Mouse (Mus musculus) stomach, embryonic 16.5 days (tissue): ENCODE data around the gene Rnf44. TPM values are rescaled to one million over a fixed set of nuclear protein-coding genes. Genes with fewer than 3 reads are reported as not detected.

Source experiments
- ATAC-seq: fragments of 200-750 bp; cut with Nextera tagmentation; 2 replicates; pipeline ENCODE4 v1.8.0; 2017; ENCODE audit warnings: moderate number of reproducible peaks, moderate TSS enrichment; ENCODE audit not compliant: insufficient read depth, low FRiP score
- H3K27ac ChIP-seq: fragments of 300-500 bp; sonication (generic); 2 replicates; pipeline ENCODE4 v1.5.1; 2014; ENCODE audit warnings: low read length
- H3K27me3 ChIP-seq: fragments of 300-500 bp; sonication (generic); 2 replicates; pipeline ENCODE4 v1.6.1; 2014; ENCODE audit warnings: low read length, control low read depth, mixed read lengths; ENCODE audit not compliant: control insufficient read depth, insufficient read depth
- H3K36me3 ChIP-seq: fragments of 300-500 bp; sonication (generic); 2 replicates; pipeline ENCODE4 v1.6.1; 2014; ENCODE audit warnings: low read length; ENCODE audit not compliant: control insufficient read depth, insufficient read depth
- H3K4me1 ChIP-seq: fragments of 300-500 bp; sonication (generic); 2 replicates; pipeline ENCODE4 v1.6.1; 2014; ENCODE audit warnings: low read length, control low read depth, mixed read lengths; ENCODE audit not compliant: control insufficient read depth, insufficient read depth
- H3K4me2 ChIP-seq: fragments of 300-500 bp; sonication (generic); 2 replicates; pipeline ENCODE4 v1.6.1; 2014; ENCODE audit warnings: low read depth, low read length, mixed read lengths
- H3K4me3 ChIP-seq: fragments of 300-500 bp; sonication (generic); replicated peaks from 2 replicates; pipeline ENCODE4 v1.5.1; 2014; ENCODE audit warnings: mild to moderate bottlenecking, low read length
- H3K9ac ChIP-seq: fragments of 300-500 bp; sonication (generic); 2 replicates; pipeline ENCODE4 v1.6.1; 2014; ENCODE audit warnings: low read length
- H3K9me3 ChIP-seq: fragments of 300-500 bp; sonication (generic); replicated peaks from 2 replicates; pipeline ENCODE4 v1.6.1; 2016; ENCODE audit warnings: low read length, control low read depth; ENCODE audit not compliant: control insufficient read depth
- WGBS: fragments of 180-500 bp; shearing (Covaris S2); extraction: QIAGEN DNeasy Blood & Tissue Kit; methylation state at CpG from one replicate; pipeline ENCODE4 v1.1.7; 2014; 5-methylcytosine and 5-hydroxymethylcytosine counted together
- polyA plus RNA-seq: library from polyadenylated mRNA; unstranded; fragments of >200 nt; fragmentation: Nextera tagmentation; extraction: Ambion mirVana; gene quantifications from 2 replicates; pipeline ENCODE4 v1.2.1, GENCODE M21; 2015

Gene Rnf44
- polyA plus RNA-seq, 1 experiment from 2014 or later: 56.5 TPM

- Histone ChIP-seq H3K9ac (no peak overlapping the region), H3K27ac (no peak overlapping the region), H3K4me2 (no peak overlapping the region), H3K9me3 (no peaks in the 10 kb centered on the region), H3K36me3 (no peaks in the 10 kb centered on the region), H3K27me3 (no peaks in the 10 kb centered on the region), H3K4me1 (no peaks in the 10 kb centered on the region), H3K4me3 (no peak overlapping the region)
- no peak for ATAC-seq
- WGBS: 73% methylated on average over 3 of the region's 3 CpGs
Observed at GRCm38 (mm10) chr13:54710866-54711265, 17.2 kb upstream of the Rnf44 start.

GRCm38 (mm10) chr13:54704890-54705289 is 11.2 kb upstream of the Rnf44 start:
- no peak overlapping the region for H3K4me2 ChIP-seq
- no peak overlapping the region for H3K27ac ChIP-seq
- no peaks in the 10 kb centered on the region for H3K4me1 ChIP-seq
- no peak overlapping the region for H3K9ac ChIP-seq
- no peaks in the 10 kb centered on the region for H3K36me3 ChIP-seq
- ATAC-seq: no peak
- no peak overlapping the region for H3K4me3 ChIP-seq
- H3K9me3 ChIP-seq: no peaks in the 10 kb centered on the region
- no peaks in the 10 kb centered on the region for H3K27me3 ChIP-seq
- WGBS: 44% methylated on average over 6 of the region's 6 CpGs

DNA sequence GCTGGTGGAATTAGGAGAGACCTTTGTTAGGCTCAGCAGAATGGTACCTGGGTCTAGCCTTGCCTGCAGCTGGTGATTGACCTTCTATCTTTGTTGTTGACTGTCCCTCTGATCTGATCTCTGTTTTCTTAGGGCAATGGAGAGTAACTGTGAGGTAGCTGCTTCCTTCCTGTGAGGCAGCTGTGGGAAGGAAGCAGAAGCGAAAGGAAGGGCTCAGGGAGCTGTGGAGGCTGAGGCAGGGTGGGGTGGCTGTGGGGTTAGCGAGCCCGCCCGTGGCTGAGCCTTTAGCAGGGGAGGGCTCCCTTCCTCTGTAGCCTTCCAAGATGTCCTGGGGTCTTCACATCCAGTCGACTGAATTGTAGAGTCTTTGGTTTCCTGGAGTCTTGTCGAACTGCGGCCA is 8.8 kb upstream of the Rnf44 start:
- Histone ChIP-seq H3K27me3 (no peaks in the 10 kb centered on the region), H3K9me3 (no peaks in the 10 kb centered on the region), H3K4me2 (no peak overlapping the region), H3K36me3 (no peaks in the 10 kb centered on the region), H3K27ac (no peak overlapping the region), H3K4me3 (no peak overlapping the region), H3K4me1 (no peaks in the 10 kb centered on the region), H3K9ac (no peak overlapping the region)
- WGBS: 73% methylated on average over 7 of the region's 7 CpGs
- no peak for ATAC-seq

- H3K4me3 ChIP-seq: peak within 1 kb of the TSS; percentile 21
- ATAC-seq: peak; percentile 85
- peak within 1 kb of the TSS; percentile 37; the same call in 1 of the 2 replicates for H3K4me2 ChIP-seq
- no peaks in the 10 kb centered on the region for H3K4me1 ChIP-seq
- 37% methylated on average over 5 of the region's 5 CpGs for WGBS
- no peaks in the 10 kb centered on the region for H3K9me3 ChIP-seq
- H3K27me3 ChIP-seq: no peaks in the 10 kb centered on the region
- H3K9ac ChIP-seq: peak within 1 kb of the TSS; percentile 10; the same call in 1 of the 2 replicates
- no peak within 1 kb of the TSS for H3K27ac ChIP-seq
- no peaks in the 10 kb centered on the region for H3K36me3 ChIP-seq
Observed at GRCm38 (mm10) chr13:54701243-54701642, 7.5 kb upstream of the Rnf44 start, which contains the start of gene Cdhr2. Gene Cdhr2, plus strand, starts transcription at chr13:54701461.

GRCm38 (mm10) chr13:54695479-54696230 is 1.9 kb upstream of the Rnf44 start:
- Histone ChIP-seq H3K4me2 (no peak overlapping the region), H3K36me3 (no peaks in the 10 kb centered on the region), H3K4me3 (no peak overlapping the region), H3K27ac (no peak overlapping the region), H3K9me3 (no peaks in the 10 kb centered on the region), H3K9ac (no peak overlapping the region), H3K27me3 (no peaks in the 10 kb centered on the region), H3K4me1 (peaks cover 20% of the 10 kb centered on the region)
- 87% methylated on average over 11 of the region's 11 CpGs for WGBS
- no peak for ATAC-seq

DNA sequence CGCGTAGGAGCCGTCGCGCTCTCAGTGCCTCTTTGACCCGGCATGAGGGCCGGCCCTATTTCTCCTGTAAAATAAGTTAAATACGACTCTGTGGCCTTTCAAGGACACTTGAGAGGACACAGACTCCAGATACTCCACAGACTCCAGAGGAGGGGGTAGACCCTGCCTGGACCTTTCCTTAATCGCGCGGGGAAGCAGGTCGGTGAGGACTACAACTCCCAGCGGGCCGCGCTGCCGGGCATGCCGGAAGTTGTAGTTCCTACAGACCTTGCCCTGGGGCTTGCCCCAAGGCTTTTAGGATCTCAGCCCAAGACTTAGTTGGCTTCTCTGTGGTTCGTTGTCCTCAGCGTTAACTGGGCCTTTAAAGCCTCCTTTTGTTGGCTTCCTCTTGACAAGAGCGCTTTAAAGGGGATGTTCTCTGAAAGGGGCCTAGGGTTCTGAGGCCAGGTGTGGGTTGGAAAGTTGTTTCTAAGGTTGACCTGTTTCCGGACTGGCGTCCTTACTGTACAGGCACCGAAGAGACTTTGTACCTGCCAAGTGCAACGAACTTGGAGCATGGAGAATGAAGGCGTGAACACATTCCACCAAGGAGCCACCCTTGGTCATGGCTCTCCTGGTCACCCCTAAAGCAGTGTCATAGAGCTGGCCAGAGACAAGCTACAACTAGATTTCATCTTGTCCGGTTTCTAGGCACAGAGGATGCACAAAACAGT is 797 bp upstream of the Rnf44 start:
- Histone ChIP-seq H3K27ac (peak overlapping the region; percentile 97), H3K9me3 (no peaks in the 10 kb centered on the region), H3K4me3 (peak overlapping the region; percentile 99), H3K4me2 (peak overlapping the region; percentile 75), H3K4me1 (peaks cover 20% of the 10 kb centered on the region), H3K36me3 (no peaks in the 10 kb centered on the region), H3K27me3 (no peaks in the 10 kb centered on the region), H3K9ac (peak overlapping the region; percentile 88)
- peak; percentile 74 for ATAC-seq
- WGBS: 13% methylated on average over 26 of the region's 26 CpGs

GRCm38 (mm10) chr13:54692711-54693557 is 773 bp downstream of the Rnf44 start:
- no peaks in the 10 kb centered on the region for H3K36me3 ChIP-seq
- H3K4me2 ChIP-seq: peak overlapping the region; percentile 98
- H3K9me3 ChIP-seq: no peaks in the 10 kb centered on the region
- H3K4me1 ChIP-seq: peaks cover 25% of the 10 kb centered on the region
- H3K27ac ChIP-seq: peak overlapping the region; percentile 93
- peak overlapping the region; percentile 99 for H3K4me3 ChIP-seq
- WGBS: 10% methylated on average over 21 of the region's 21 CpGs
- H3K27me3 ChIP-seq: no peaks in the 10 kb centered on the region
- no peak for ATAC-seq
- peak overlapping the region; percentile 89 for H3K9ac ChIP-seq

DNA sequence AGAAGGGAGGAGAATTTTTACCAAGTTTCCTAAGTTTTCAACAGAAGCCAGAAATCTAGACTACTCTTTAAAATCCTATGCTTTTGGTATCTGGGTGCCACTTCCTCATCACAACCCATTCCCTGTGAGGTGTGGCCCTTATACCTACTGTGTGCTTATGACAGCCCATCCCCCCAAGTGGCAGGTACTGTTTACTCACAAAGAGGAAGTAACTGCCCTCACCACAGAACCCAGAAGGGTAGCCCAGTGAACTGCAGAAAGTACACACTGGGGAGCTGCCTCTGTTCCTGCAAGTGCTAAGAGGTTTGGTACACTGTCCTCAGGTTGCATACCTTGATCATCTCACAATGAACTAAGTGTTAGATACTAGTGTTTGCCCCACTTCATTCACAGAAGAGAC is 2.0 kb downstream of the Rnf44 start:
- H3K27ac ChIP-seq: peak overlapping the region; percentile 93; the same call in 1 of the 2 replicates
- H3K36me3 ChIP-seq: no peaks in the 10 kb centered on the region
- peak overlapping the region; percentile 99 for H3K4me3 ChIP-seq
- H3K9me3 ChIP-seq: no peaks in the 10 kb centered on the region
- no peak for ATAC-seq
- peaks cover 25% of the 10 kb centered on the region for H3K4me1 ChIP-seq
- H3K9ac ChIP-seq: peak overlapping the region; percentile 89; the same call in 1 of the 2 replicates
- H3K27me3 ChIP-seq: no peaks in the 10 kb centered on the region
- H3K4me2 ChIP-seq: peak overlapping the region; percentile 98
